Mouse (Mus musculus) testis, adult 10 weeks (tissue): ENCODE measurements around the gene Ube2t. TPM values are rescaled to one million over a fixed set of nuclear protein-coding genes. Genes with fewer than 3 reads are reported as not detected.

Experiments
- polyA plus RNA-seq: library from polyadenylated mRNA; stranded (reverse); fragments of 350-450 nt; fragmentation: Illumina TruSeq; extraction: RNeasy Lipid Tissue Mini Kit (QIAGEN cat#74804); gene quantifications from one replicate; pipeline ENCODE4 v1.2.3, GENCODE M21; 2014; ENCODE audit warnings: low read depth, low replicate concordance

Gene Ube2t
- polyA plus RNA-seq, result 130 TPM

GRCm38 (mm10) chr1:134962053-134962803 is at the start of gene Ube2t:
TSS of gene Ube2t (plus strand) at chr1:134962565.

GRCm38 (mm10) chr1:134955637-134956176 is 6.7 kb upstream of the Ube2t start, which contains the start of gene Ppp1r12b:
TSS of gene Ppp1r12b (minus strand) at chr1:134955942.

Other genes starting within 250 kb of the Ube2t start
- 5.9 TPM for gene Ppp1r12b, start 6.6 kb upstream of the Ube2t start, polyA plus RNA-seq
- 2.6 TPM for gene Lgr6, start 142.7 kb downstream of the Ube2t start, polyA plus RNA-seq
- 0.90 TPM for gene Ptpn7, start 170.1 kb downstream of the Ube2t start, polyA plus RNA-seq
- 6.6 TPM for gene Arl8a, start 184.3 kb downstream of the Ube2t start, polyA plus RNA-seq
- gene Gpr37l1, start 205.1 kb downstream of the Ube2t start, polyA plus RNA-seq, result not detected